Mouse (Mus musculus): Measurements from ENCODE around the gene Gm4792.

The Gm4792 gene

DNA sequence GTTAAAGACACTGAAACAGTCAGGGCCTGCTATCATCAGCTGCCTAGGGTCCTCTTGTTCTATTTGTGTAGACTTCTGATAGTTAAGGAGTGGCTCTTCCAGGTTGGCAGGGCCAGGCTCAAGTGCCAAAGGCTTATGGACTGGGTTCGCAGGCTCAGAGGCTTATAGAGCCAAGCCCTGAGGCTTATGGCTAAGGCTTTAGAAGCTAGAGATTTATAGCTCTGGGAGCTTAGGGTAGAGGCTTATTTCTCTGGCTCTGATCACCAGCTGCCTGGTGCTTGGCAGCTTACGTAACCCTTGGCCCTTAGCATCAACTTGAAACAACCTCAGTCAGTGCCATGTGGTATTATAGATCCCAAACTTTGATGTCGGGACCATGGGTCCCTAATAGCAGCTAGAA is at the start of gene Gm4792:
Gm4792 (minus strand) TSS at position 233 of the 400 bp plus-strand sequence.
- DNase-seq: no peak

- DNase-seq: no peak
Measured at GRCm38 (mm10) chr10:94347959-94348358, 49.5 kb upstream of the Gm4792 start.

DNA sequence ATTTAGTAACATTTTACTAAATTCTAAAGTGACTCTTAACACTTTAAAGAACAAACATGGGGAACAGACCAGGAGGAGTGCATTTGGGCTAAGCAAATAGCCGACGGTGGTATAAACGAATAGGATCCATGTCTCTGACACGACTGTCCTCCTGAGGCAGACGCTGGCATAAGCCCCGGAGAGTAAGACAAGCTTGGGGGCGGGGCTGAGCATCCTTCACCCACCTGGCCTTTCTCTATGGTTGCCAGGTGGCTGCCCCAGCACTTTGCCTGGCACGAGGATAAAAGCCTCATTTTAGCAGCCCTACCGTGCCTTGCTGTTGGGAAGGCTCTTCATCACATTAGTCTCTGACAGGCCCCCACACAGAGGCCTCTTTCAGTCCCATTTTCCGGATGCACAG is 48.8 kb upstream of the Gm4792 start:
- DNase-seq: no peak

- DNase-seq: no peak
Measured at GRCm38 (mm10) chr10:94346596-94346995, 48.1 kb upstream of the Gm4792 start.

GRCm38 (mm10) chr10:94345509-94346252 is 47.2 kb upstream of the Gm4792 start:
- no peak for DNase-seq

- no peak for DNase-seq
Measured at GRCm38 (mm10) chr10:94344631-94345417, 46.3 kb upstream of the Gm4792 start.

DNA sequence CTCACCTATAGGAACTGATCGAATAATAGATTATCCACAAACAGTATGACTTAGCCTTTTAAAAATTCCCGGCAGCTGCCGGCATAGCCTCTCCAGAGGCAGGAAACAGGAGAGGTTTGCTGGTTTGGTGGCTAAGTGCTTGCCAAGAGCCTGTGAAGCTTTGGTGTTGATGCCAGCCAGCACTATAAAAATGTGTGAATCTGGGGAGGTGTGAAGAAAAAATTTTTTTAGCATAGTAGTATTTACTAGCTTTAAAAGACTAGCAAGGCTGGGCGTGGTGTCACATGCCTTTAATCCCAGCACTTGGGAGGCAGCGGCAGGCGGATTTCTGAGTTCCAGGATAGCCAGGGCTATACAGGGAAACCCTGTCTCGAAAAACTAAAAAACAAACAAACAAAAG is 45.1 kb upstream of the Gm4792 start:
- no peak for DNase-seq

DNA sequence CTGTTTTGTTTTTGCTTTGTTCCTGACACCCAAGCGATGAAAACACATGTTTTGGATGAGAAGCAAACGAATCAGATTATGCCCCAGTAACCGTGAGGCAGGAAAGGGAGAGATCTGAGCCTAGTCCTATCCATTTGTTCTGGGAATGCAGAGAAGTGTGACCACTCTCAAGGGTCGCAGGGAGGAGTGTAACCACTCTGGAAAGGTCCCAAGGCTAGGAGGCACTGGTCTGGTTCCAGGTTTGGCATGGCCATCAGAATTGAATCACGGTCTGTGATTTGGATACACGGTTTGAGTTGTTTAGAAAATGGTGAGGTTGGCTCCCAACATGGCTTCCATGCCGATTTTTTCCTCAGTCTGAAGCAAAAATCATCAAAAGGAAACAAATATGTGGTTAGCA is 43.8 kb upstream of the Gm4792 start:
- DNase-seq: no peak

GRCm38 (mm10) chr10:94341501-94341900 is 43.0 kb upstream of the Gm4792 start:
- no peak for DNase-seq

DNA sequence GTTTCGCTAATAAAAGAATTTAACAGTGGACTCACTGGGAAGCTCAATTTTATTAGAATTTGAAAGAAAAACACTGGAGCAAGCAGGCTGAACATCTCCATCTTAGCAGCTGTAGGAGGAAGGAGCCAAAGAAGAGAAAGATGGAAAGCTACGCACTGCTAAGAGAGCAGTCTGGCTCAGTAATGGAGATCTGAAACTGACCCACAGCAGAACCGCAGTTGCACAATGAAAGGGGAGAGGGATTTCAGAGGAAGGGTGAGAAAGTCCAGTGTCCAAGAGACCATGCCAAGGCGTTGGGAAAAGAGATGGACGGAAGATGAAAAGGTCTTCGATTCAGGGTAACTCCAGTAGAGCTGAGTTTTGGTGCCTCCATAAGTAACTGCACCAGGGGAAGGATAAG is 37.6 kb upstream of the Gm4792 start:
- no peak for DNase-seq

DNA sequence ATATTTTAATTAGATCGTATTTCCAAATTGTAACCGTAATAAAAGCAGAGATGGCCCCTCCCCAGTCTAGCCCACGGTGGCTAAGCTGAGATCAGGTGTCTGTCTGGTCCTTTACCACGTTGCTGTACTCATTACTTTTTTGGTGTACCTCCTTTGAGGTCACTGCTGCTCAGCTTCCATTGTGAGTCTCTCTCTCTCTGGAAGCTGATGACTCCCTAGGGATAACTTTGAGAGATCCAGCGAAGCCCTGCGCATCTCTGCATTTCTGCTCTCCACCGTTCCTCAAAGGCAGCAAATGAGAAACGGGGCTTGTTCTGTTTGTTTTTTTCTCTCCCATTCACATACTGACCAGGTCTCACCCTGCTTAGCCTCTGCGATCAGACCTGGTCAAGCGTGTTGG is 36.5 kb upstream of the Gm4792 start:
- no peak for DNase-seq

GRCm38 (mm10) chr10:94333328-94333727 is 34.8 kb upstream of the Gm4792 start:
- DNase-seq: no peak

DNA sequence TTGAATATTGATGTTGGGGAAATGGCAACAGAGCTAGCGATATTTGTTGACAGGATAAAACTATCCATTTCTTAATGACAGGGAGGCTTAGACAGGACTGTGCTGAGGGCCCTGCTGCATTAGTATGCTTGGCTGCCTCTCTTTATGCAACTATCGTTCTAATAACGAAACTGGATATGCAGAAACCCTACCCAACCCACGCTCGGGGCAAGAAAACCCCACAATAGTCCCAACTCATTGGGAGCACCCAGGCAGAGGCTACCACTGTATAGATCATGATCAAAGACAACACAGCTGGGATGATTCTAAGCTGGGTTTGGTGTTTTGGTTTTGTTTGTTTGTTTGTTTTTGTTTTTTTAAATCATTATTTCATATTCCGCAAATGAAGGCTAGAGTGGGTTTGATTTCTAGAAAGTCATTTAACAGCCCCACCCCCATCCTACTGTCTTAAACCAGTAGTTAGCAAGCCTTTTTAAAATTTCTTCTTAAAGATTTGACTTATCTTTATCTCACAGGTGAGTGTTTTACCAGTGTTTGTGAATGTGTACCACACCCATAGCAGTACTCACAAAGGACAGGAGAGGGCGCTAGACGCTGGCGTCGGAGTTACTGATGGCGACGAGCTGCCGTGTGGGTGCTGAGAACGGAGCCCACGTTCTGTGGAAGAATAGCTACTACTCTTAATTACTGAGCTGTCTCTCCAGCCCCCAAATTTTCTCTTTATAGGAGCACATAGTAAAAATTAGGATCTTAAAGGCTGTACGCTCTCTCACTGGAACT is 34.0 kb upstream of the Gm4792 start:
- DNase-seq: no peak

DNA sequence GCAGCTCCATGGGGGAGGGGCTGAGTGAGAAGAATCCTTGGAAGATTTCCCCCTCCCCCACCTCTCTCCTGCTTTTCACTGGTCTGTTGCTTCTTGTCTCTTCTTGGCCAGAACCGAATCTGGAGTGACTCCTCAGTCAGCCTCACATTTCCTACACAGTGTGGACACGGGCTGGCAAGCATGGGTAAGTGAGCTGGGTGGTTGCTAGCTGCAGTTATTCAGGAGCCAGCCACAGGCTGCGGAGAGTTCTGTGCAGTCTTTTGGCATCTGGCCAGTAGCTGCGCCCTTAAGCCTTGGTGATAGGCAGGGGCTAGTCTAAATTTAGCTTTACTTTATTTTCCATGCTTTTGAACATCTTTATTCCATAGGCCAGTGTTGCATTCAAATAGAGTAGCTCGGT is 31.5 kb upstream of the Gm4792 start:
- DNase-seq: no peak

DNA sequence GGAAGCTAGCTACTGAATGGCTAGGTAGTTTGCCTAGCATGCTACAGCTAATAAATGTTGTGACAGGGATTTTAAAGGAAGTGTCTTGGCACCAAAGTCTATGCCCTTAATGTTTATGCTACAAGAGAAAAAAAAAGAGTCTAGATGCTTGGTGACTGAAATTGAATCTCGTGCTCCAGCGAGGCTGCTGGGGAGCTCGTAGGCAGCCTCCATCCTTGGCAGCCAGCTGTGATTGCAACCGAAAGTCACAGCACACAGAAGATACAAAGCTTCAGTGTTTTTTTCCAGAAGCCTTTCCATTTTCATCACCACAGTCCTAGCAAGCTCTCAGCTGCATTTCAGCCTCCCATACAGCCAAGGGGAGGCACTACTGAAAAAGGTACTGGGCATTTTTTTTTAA is 20.1 kb upstream of the Gm4792 start:
- DNase-seq: no peak

DNA sequence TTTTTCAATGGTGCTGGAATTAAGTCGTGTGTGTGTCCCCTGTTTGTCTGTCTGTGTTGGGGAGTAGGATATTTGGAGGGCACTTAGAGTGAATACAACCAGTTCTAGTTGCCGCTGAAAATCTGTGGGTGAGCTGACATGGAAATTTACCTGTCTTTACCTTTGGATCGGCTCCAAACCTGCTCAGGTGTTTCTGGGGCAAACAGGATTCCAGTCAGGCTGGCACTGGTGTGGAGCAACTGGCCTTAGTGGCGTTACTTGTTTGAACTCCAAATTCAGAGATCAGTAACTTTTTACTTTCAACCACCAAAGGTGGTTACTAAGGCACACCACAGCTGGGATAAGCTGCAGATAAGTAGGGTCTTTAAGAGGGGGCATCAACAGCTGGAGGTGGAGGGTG is 14.6 kb upstream of the Gm4792 start:
- no peak for DNase-seq

GRCm38 (mm10) chr10:94312007-94312715 is 13.7 kb upstream of the Gm4792 start:
- DNase-seq: peak; percentile 18 to 27

- DNase-seq: no peak
Measured at GRCm38 (mm10) chr10:94311511-94312006, 13.1 kb upstream of the Gm4792 start, which contains the start of gene Tmcc3. TSS of gene Tmcc3 (plus strand) at chr10:94311949.

DNA sequence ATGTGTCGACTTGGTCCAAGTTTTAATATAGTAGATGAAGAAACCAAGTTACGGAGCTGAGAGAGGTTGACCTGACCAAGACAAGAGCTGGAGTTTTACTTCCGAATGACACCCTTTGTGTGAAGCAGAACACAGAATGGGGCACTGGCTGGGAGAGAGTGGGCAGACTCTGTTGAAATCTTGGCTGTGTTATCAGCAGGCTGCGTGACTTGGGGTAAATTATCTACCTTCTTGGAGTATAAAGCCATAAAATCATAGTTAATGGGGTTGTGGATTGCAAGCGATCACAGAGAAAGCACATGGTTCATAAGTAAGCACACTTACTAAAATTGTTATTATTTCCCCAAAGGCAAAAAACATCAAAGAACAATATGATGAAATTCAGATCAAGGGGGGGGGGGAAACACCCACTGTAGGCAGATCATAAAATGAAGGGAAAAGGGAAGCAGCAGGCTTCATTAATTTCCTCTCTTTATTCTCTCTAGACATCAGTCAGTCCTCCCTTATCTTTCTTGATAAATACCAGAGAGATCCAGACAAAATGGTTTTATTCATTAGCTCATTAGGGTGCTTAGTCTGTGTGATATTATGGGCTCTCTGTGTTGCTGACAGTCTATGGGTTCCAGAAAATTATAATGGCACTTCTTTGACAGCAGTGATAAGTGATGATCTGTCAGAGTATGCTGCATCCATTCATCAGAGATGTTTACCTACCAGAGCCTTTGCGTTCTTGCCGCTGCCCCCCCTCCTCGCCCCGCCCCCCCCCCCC is 12.2 kb upstream of the Gm4792 start:
- DNase-seq: no peak

DNA sequence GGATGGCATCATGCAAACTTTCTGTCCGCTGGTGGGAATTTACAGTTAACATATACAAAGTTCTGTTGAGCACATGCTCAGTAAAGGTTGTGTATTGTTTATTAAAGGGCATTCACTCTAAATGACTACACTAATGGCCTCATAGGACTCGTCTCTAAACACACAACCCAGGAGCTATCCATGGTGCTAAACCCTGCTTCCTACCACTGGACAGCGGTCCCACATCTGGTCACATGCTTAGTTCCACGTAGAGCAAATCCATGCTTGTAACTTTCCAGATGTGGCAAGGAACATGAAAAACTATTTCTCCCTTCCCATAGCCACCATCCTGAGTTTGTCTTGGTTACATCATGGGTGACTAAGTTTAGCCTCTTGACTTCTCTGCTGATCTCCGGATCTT is 7.0 kb upstream of the Gm4792 start:
- DNase-seq: no peak

DNA sequence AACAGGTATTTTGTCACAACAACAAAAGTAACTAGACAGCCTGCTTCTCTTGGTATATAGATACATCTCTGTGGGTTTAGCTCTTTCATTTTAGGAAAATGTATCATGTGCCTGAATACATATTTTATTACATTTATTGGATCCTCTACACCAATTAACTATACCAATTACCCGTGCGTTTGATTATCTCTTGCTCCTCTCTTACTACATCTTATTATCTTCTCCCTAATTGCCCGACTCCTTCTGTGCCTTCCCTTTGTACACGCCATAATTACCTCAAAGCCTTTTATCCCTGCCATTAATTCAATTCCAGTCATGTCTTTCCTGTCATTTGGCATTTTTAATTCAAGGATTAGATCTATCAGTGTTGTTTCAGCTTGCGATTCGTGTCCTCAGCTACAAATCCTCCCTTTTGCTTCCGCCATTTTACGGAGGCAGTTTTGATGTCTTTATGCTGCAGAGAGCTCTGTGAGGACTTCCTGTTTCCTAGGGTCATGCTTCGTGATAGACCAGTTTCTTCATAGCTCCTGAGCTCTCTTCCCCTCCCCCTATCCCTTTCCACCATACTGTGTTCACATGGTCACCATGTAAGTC is 5.7 kb upstream of the Gm4792 start:
- no peak for DNase-seq

Data from lung, adult 18-20 months (tissue).